Mouse (Mus musculus) ES-E14 (cell line): ENCODE results near the gene Ets1. TPM values are rescaled to one million over a fixed set of nuclear protein-coding genes. Genes with fewer than 3 reads are reported as not detected.

Experiments used
- DNase-seq: peaks from one replicate; pipeline ENCODE4 v3.0.0-alpha.2; 2013; ENCODE audit warnings: low read depth, low spot score
- H3K27ac ChIP-seq: 2 replicates; pipeline ENCODE4 v1.5.1; 2012; ENCODE audit warnings: low read depth, mild to moderate bottlenecking, low read length, moderate library complexity, mixed read lengths; ENCODE audit not compliant: poor library complexity, insufficient read depth, severe bottlenecking
- H3K36me3 ChIP-seq: 2 replicates; pipeline ENCODE4 v1.6.1; 2012; ENCODE audit warnings: mild to moderate bottlenecking, low read length, moderate library complexity, mixed read lengths; ENCODE audit not compliant: control insufficient read depth, poor library complexity, insufficient read depth, severe bottlenecking
- H3K4me1 ChIP-seq, 2 experiments: fragments of 150-350 bp in 1 of 2; sonication (generic) in 1 of 2; 2 replicates each; pipeline ENCODE4 v1.6.1; 2012; ENCODE audit warnings: low read length in 2 of 2, mild to moderate bottlenecking in 1 of 2, mixed read lengths in 1 of 2; ENCODE audit not compliant: control insufficient read depth in 2 of 2, insufficient read depth in 2 of 2, poor library complexity in 1 of 2
- H3K4me3 ChIP-seq, 2 experiments: fragments of 150-350 bp in 1 of 2; sonication (generic) in 1 of 2; 2 replicates each; pipeline ENCODE4 v1.5.1; 2012; ENCODE audit warnings: low read length in 2 of 2, low read depth in 1 of 2, mild to moderate bottlenecking in 1 of 2, mixed read lengths in 1 of 2; ENCODE audit not compliant: insufficient read depth in 1 of 2, poor library complexity in 1 of 2, severe bottlenecking in 1 of 2
- H3K9ac ChIP-seq: 2 replicates; pipeline ENCODE4 v1.6.1; 2012; ENCODE audit warnings: low read depth, mild to moderate bottlenecking, low read length, mixed read lengths; ENCODE audit not compliant: poor library complexity, insufficient read depth, severe bottlenecking
- H3K9me3 ChIP-seq: fragments of 150-350 bp; sonication (generic); 2 replicates; pipeline ENCODE4 v1.6.1; 2012; ENCODE audit warnings: low read depth, mild to moderate bottlenecking, low read length; ENCODE audit not compliant: control insufficient read depth, insufficient read depth
- CHD2 ChIP-seq: IDR thresholded peaks from 2 replicates; pipeline ENCODE4 v1.6.1; 2014; ENCODE audit warnings: mild to moderate bottlenecking, low read depth, low read length, inconsistent platforms
- HCFC1 ChIP-seq: IDR thresholded peaks from 2 replicates; pipeline ENCODE4 v1.6.1; 2012; ENCODE audit warnings: low read length, inconsistent platforms, borderline replicate concordance; ENCODE audit not compliant: insufficient read depth
- MAFK ChIP-seq: IDR thresholded peaks from 2 replicates; pipeline ENCODE4 v1.6.1; 2014; ENCODE audit warnings: mild to moderate bottlenecking, low read depth, low read length, inconsistent platforms; ENCODE audit not compliant: insufficient read depth
- ZC3H11A ChIP-seq: IDR thresholded peaks from 2 replicates; pipeline ENCODE4 v1.6.1; 2012; ENCODE audit warnings: low read depth, mild to moderate bottlenecking, inconsistent platforms, low read length, borderline replicate concordance
- ZNF384 ChIP-seq: IDR thresholded peaks from 2 replicates; pipeline ENCODE4 v1.6.1; 2012; ENCODE audit warnings: low read depth, low read length, inconsistent platforms
- in situ Hi-C, 2 experiments: fragments of 600-800 bp; cut with MboI; formaldehyde crosslinking; loops; one replicate each; pipeline ENCODE4 v1.15.1; 2025; ENCODE audit warnings: low sequenced_read_pairs in 2 of 2, inconsistent platforms in 1 of 2; ENCODE audit not compliant: unreplicated experiment in 2 of 2
- total RNA-seq: library from RNA; depleted of rRNA; stranded (reverse); fragments of 300-350 nt; gene quantifications from 2 replicates; pipeline ENCODE4 v1.2.3, GENCODE M21; 2012

Ets1 gene
- total RNA-seq, 1 experiment = 20.9 TPM

DNA sequence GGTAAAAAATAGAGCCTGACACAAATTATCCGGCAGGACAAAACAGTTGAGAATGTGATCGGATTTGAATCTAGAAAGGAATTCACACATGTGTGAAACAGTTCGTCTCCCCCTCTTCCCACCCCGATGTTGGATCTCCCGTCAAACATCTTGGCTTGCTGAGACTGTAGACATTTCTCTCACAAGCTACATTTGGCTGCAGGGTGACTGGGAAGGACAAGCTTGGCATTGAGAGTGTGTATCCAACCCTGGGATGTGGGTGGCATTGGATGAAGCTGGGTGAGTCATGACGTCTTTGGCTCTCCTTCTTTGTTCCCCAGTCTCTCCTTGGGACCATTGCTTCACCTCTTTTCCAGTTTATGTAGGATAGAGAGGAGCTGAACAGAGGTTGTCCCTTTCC is 16.4 kb upstream of the Ets1 start:
- TF ChIP-seq ZNF384 (no peak), HCFC1 (no peak), ZC3H11A (no peak), CHD2 (no peak), MAFK (no peak)
- no peaks in the 10 kb centered on the region for H3K36me3 ChIP-seq
- no peak for DNase-seq
- no peaks in the 10 kb centered on the region for H3K4me1 ChIP-seq
- H3K9ac ChIP-seq = no peak overlapping the region
- in situ Hi-C loops = no loop called here
- no peaks in the 10 kb centered on the region for H3K9me3 ChIP-seq
- H3K27ac ChIP-seq = no peak overlapping the region
- no peak overlapping the region for H3K4me3 ChIP-seq

- H3K4me3 ChIP-seq = no peak overlapping the region
- H3K27ac ChIP-seq = no peak overlapping the region
- DNase-seq = no peak
- H3K9ac ChIP-seq = no peak overlapping the region
- no peaks in the 10 kb centered on the region for H3K36me3 ChIP-seq
- H3K9me3 ChIP-seq = no peaks in the 10 kb centered on the region
- no peaks in the 10 kb centered on the region for H3K4me1 ChIP-seq
- TF ChIP-seq MAFK = no peak
- TF ChIP-seq HCFC1 = no peak
- no peak for TF ChIP-seq ZNF384
- in situ Hi-C loops = no loop called here
Observed at GRCm38 (mm10) chr9:32620446-32620845, 15.6 kb upstream of the Ets1 start.

DNA sequence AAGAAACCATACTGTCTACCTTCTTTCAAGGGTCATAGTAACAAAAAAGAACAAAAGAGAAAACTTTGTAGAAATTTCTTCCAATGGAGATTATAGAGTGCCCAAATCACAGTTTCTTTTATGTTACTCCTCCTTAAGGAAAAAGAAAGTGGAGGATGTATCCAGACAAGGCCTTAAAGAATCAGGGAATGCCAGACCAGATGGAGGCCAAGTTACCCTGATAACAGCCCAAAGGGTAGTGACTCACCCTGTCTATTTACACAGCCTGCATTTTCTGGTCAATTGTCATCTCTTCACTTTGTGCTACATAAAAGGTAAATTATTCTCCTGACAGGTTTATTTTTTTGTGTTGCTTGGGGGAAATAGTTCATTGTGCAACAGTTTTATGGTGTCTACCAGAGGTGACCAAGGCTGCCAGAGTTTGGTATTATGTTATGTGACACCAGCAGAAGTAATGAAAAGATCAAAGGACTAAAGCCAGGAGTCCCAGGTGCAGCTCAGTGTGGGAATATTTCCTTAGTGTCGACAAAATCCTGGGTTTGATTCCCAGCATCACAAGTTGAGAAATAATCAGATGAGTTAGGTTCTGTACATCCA is 6.5 kb upstream of the Ets1 start:
- TF ChIP-seq ZC3H11A (no peak), CHD2 (no peak), HCFC1 (no peak), MAFK (no peak), ZNF384 (no peak)
- H3K4me1 ChIP-seq = no peaks in the 10 kb centered on the region
- no peaks in the 10 kb centered on the region for H3K36me3 ChIP-seq
- no peaks in the 10 kb centered on the region for H3K9me3 ChIP-seq
- H3K27ac ChIP-seq = no peak overlapping the region
- H3K9ac ChIP-seq = no peak overlapping the region
- in situ Hi-C loops = no loop called here
- no peak overlapping the region for H3K4me3 ChIP-seq
- DNase-seq = no peak

- Histone ChIP-seq H3K4me1 (no peaks in the 10 kb centered on the region), H3K36me3 (no peaks in the 10 kb centered on the region), H3K9me3 (no peaks in the 10 kb centered on the region), H3K4me3 (no peak overlapping the region), H3K9ac (no peak overlapping the region), H3K27ac (no peak overlapping the region)
- in situ Hi-C loops = no loop called here
- TF ChIP-seq ZC3H11A = no peak
- TF ChIP-seq HCFC1 = no peak
- TF ChIP-seq CHD2 = no peak
- TF ChIP-seq ZNF384 = no peak
- TF ChIP-seq MAFK = no peak
- DNase-seq = no peak
Observed at GRCm38 (mm10) chr9:32631341-32631740, 4.7 kb upstream of the Ets1 start.

DNA sequence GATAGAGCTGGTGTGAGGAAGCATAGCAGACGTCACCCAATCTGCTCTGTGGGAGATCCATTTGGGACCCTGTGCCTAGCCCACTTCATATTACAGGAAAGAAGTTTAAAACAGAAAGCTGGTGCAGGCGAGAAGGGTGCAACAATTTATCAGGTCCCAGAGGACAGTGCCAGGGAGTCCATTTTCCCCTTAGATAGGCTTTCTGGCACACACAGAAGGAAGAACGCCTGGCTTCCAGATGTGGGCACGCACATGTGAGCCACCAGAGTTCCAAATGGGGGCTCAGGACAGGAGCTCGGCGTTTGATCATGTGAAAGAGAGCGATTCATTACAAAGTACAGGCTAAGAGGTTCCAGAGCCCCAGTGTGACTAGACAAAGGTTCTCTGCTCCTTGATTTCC is 3.8 kb upstream of the Ets1 start:
- H3K9ac ChIP-seq = no peak overlapping the region
- DNase-seq = no peak
- in situ Hi-C loops = no loop called here
- H3K9me3 ChIP-seq = no peaks in the 10 kb centered on the region
- no peak overlapping the region for H3K27ac ChIP-seq
- H3K4me1 ChIP-seq = no peaks in the 10 kb centered on the region
- TF ChIP-seq HCFC1 = no peak
- TF ChIP-seq ZNF384 = no peak
- no peak for TF ChIP-seq MAFK
- no peak for TF ChIP-seq CHD2
- no peak for TF ChIP-seq ZC3H11A
- no peak overlapping the region for H3K4me3 ChIP-seq
- H3K36me3 ChIP-seq = no peaks in the 10 kb centered on the region
